Mouse (Mus musculus): ENCODE data around the gene Rassf5.

Gene Rassf5

DNA sequence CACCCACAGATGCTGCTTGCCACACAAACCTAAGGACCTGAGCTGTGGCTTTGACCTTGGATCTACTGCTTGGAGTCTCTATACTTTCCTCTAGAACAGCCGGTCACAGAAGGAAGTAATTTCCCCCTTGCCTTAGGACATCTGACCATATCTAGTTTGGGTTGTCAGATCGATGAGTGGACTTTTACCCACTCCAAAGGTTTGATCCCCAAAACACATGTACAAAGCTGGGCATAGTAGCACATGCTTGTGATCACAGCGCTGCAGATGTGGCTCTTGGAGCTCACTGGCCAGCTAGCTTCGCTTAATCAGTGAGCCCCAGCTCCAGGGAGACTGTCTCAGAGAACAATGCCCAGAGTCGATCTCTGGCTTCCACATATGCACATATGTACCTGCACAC lies 37.0 kb downstream of the Rassf5 start:
- no peak for DNase-seq (ENCODE audit: low spot score)

DNA sequence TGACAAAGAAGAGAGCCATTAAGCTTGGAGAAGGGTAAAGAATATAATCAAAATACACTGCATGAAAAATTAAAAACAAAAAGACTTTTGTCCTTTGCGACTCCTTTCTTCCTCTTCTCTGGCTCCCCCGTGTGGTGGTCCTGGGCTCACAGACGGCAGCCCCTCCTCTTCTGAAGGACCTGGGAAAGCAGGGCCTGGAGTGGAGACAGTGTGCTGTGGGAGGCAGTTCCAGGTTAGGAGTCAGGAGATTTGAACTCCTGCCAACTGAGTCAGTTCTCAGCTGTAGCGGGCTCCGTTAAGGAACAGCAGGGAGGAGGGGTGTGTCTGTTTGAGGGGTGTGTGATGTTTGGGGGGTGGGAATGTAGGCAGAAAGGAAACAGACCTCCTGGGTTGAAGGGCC lies 37.5 kb downstream of the Rassf5 start:
- DNase-seq (ENCODE audit: low spot score) = peak; percentile 66

DNA sequence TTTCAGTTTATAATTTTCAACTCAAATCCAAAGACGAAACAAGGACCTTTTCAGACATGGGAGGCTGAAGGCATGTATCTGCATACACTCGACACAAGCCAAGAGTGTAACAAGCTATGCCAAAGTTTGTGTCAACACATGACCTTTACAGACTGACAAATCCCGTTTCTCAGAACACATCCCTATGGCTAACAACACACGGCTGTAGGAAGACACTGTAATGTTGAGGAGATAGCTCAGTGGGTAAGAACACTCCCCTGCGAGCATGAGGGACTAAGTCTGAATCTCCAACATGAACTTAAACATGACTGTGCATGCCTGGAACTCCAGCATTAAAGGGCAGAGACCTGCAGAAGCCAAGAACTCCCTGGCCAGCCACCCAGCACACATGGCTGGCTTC lies 38.7 kb downstream of the Rassf5 start:
- no peak for DNase-seq (ENCODE audit: low spot score)

GRCm38 (mm10) chr1:131204461-131204860 lies 40.6 kb downstream of the Rassf5 start:
- DNase-seq (ENCODE audit: low spot score) = no peak

DNA sequence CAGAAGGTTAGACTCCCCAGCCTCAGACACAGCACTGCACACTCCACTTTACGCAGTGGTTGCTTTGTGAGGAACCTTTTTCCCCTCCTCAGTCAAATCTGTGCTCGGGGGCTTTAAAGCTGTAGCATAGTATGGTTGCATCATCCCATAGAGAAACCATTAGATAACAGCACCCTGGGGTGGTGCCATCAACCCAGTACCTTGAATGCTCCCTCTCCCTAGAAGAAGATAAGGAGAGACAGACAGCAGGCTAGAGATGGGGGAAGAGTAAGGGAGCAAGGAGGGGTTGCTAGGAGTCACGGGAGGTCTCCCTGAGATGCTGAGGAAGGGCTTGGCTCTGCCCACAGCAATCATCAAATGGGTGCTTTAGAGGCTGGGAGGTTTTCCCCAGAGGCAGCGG lies 43.7 kb downstream of the Rassf5 start:
- DNase-seq (ENCODE audit: low spot score) = no peak

DNA sequence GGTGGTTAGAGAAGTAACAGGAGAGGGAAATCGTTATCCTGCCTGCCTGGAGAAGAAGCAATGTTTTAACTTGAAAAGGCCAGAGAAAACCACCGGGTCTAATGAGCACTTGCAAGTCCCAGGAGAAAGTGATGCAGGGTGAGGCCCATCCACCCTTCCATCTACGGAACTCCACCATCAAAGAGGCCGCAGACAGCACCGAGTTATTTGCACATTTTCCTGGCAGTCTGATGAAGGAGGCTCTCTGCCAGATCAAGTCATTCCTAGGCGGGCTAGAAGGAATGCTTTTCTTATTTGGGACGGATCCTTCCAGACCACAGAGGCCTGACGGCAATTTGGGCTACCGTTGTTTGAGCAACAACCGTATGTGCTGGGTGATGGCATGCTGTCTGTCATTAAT lies 44.5 kb downstream of the Rassf5 start:
- no peak for DNase-seq (ENCODE audit: low spot score)

- DNase-seq (ENCODE audit: low spot score) = no peak
Measured at GRCm38 (mm10) chr1:131199976-131200375, 45.1 kb downstream of the Rassf5 start.

- DNase-seq (ENCODE audit: low spot score) = no peak
Measured at GRCm38 (mm10) chr1:131199118-131199821, 45.8 kb downstream of the Rassf5 start.

DNA sequence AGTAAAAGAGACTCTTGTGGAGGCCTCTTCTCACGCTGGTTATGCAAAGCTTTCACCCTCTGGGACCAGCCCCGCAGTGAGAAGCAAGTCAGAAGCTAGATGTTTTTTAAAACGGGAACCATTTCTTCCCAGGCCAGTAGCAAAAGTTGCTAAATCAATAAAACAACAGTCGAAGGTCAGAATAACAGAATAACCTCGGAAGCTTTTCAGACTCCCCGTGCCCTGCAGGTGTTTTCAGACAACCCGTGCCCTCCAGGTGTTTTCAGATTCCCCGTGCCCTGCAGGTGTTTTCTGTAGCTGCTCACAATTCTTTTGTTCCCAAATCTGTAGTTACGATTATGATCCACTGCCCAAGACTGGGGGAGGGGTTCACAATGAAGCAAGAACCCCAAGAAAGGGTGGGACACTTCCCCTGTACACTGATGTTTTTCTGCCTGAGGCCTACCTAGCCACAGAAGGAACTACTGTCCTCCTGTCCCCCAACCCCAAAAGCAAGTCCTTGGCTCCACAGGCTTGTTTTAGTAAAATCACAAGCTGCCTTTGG lies 46.6 kb downstream of the Rassf5 start:
- peak; percentile 21 for DNase-seq (ENCODE audit: low spot score)

DNA sequence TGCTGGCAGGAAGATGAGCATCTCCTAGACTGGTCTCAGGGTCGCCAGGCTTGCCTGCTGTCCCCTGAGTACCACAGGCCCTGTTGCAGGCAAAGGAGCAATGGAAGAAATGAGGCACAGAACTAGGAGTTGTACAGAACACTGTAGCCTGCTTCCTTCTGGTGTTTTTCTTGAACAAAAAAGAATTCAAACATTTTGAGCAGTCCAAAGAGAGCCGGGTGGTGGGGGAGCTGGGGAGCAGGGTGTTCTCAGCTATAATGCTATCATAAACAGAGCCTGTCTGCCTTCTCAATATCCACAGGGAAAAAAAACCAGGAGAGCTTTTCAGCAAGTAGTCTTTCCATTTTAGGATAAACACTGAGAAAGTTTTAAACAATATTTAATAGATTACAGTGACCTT lies 49.0 kb downstream of the Rassf5 start:
- DNase-seq (ENCODE audit: low spot score) = no peak

- DNase-seq (ENCODE audit: low spot score) = no peak
Measured at GRCm38 (mm10) chr1:131195653-131196052, 49.4 kb downstream of the Rassf5 start.

- peak; percentile 21 for DNase-seq (ENCODE audit: low spot score)
Measured at GRCm38 (mm10) chr1:131193746-131194145, 51.3 kb downstream of the Rassf5 start.

- DNase-seq (ENCODE audit: low spot score) = no peak
Measured at GRCm38 (mm10) chr1:131188655-131189054, 56.4 kb downstream of the Rassf5 start.

DNA sequence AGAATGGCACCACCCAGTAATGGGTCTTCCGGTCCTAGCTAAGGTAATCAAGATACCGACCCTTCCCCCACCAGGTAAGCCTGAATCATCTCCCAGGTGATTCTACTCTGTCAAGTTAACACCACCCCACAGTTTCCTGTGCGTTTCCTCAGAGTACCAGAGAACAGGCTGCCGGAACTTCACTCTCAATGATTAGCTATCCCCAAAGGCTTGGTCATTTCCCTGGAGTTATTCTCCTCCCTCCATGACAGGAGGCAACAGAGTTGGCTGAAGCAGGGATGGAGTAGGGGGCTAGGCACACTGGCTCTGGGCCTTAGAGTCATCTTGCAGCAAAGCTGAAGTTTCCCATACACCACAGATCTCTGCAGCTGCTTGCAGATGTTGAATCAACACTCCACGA lies 57.2 kb downstream of the Rassf5 start:
- DNase-seq (ENCODE audit: low spot score) = no peak

DNA sequence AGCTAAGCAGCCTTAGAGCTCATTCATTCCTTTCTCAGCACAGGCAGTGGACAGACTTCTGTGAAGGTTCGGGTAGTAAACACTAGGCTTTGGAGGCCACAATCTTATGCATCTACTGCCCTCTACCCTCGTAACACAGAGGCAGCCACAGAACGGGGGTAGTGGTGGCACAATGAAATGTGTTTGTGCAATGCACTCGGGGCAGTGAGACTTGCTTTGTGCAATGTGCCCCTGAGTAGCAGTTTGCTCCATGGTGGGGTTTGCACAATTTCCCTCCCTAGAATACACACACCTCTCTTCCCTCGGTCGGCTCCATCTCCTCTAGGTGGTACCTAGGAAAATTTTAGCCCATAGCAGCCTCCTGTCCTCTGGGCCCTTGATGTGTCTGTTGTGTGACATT lies 58.1 kb downstream of the Rassf5 start:
- DNase-seq (ENCODE audit: low spot score) = peak; percentile 46

DNA sequence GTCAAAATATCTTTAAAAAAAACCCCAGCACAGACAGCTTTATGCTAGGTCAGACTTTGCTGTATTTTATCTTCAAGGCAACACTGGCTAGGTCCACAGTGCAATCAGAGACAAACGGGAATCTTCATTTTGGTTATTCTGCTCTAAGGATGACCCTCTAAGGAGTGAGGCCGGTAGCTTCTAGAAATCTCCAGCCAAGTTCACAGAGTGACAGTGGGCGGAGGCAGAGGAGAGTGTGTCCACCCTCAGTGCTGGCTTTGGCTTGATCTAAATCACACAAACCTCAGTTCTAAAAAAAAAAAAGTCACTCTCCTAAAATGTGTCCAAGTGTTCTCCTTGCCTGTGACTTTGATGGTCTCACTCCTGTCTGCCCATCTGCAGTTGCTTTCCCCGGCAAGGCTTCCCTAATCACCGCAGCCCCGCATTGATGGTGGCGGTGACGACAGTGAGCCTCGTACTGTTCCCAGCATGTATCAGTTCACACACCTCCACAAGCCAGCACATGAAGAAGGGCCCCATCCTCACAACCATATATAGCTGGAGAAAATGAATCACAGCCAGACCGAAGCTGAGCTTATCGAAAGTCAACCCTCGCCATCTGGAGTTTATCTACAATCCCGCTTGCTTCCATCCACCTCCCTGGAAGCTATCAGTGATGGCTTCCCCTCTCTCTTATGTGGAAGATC lies 59.1 kb downstream of the Rassf5 start:
- no peak for DNase-seq (ENCODE audit: low spot score)

DNA sequence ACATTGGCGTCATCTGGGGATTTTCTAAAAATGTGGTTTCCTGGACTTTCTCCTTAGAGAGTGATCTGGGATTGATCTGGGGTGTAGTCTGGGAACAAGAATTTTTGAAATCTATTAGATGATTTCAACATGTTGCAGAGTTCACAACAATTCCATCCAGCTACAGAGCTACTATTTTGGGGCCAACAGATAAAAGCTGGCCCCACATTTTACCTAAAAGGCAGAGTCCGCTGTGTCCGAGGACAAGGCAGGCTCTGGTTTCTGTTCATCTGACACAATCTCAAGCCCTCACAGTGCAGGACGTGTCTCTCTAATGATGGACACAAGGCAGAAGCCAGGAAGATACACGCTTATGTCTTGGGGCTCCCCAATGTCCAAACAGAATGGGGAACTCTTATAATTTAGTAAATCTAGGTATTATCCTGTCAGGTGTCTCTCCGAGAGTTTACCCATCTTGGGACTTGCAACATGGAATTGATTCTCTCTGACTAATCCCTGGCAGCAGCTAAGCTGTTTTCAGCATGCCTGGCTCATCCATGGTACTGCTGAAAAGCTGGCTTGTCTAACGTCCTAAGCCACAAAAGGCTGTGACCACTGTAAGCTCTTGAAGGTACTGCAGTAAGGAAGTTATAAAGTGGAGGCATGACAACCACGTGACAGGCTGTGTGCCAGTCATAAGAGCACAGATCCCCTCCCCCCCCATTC lies 60.0 kb downstream of the Rassf5 start:
- no peak for DNase-seq (ENCODE audit: low spot score)

DNA sequence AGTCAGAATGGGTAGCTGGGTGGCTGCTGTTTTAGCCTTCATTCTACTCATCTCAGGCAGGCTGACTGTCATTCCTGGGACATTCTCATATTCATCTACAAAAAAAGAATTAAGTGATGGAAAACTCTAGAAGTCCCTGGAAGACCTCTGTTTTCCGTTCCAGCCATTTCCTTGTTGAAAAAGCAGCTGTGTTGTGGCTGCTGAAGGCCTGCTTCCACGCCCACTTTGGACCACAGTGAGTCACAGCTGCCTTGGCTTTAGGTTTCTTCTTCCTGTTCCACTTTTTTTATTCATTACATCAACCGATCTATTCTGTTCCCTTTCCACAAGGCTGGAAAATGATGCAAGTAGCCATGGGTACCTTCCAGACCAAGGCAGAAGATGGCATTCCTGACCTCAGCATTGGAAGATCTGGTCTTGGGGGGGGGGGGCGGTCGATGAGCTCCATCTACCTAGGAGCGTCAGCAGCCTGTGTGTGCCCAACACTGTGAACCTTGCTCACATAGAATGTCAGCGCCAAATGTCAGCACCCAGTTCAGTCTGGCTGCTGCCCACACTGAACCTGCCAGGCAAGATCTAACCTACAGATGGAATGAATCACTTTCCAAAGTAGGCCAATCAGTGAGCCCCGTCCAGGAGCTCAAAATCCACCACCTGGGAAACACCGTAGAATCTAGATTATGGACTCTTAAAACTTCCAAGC lies 60.7 kb downstream of the Rassf5 start:
- peak; percentile 54 for DNase-seq (ENCODE audit: low spot score)

DNA sequence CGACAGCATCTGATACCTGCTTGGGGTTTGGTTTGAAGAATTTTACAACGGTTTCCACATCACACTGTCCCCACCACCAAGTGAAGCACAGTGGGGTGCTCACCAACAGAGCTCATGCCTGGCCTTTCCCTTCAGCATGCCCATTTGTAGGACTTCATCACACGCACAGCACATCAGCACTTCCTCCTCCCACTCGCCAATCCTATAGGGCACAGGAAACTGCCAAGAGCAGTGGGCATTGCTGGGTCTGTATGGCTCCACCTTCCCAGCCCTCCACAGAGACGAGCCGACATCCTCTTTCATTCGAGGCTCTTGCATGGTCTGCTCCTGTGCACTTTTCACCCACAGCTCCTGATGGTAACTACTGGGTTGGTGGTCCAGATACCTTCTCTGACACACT lies 61.9 kb downstream of the Rassf5 start:
- no peak for DNase-seq (ENCODE audit: low spot score)

DNA sequence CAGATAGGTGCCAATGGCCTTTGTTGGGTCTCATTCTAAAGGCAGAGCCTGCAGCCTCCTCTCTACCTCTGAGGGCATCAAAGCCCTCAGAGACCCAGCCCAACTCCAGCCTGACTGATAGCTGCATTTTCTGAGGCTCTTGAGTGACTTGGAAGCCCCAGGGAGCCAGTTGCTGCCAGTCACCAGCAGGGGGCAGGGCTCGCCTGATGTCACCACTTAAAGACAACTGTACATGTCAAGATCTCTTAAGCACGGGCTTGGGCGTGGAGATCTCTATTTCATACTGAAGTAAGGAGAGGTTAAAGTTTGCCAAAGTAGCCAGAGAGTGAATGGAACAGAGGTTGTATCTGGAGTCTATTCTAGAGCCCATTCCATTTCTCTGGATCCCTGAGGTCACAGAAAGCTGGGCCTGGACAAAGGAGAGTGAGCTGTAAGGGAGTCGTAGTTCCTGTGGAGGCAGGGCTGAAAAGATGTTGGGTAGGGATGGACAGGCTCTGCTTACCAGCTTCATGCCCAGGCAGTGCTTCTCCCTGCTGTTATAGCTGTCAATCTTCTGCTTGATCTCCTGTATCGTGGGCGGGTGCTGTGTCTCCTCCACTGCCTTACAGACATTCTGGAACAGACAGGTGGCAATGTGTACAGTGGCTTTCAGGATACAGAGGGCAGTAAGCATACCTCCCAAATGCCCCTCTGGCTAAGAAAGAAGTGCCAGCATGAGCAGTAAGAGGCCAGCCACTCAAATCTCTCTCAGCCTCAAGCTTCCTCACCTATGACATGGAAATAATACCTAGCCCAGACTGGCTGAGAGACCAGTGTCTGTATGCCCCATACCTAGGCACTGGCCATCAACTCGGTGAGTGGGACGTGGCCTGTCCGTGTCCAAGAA lies 63.2 kb downstream of the Rassf5 start:
- peak; percentile 85 for DNase-seq (ENCODE audit: low spot score)

GRCm38 (mm10) chr1:131180386-131180785 lies 64.7 kb downstream of the Rassf5 start:
- DNase-seq (ENCODE audit: low spot score) = no peak

All from adipocyte (in vitro differentiated cells).